Mouse (Mus musculus) MEL (cell line): ENCODE measurements around the gene Fanci.

ENCODE experiments used
- CTCF ChIP-seq, 3 experiments: IDR thresholded peaks in 2 of 3; conservative IDR thresholded peaks in 1 of 3; 2 replicates each; pipeline ENCODE4 v1.5.1; 2011 to 2012; ENCODE audit warnings: low read length in 3 of 3, low read depth in 2 of 3, mild to moderate bottlenecking in 2 of 3, improper control_type of control experiment in 1 of 3, inconsistent platforms in 1 of 3, mixed read lengths in 1 of 3, moderate library complexity in 1 of 3; ENCODE audit not compliant: control insufficient read depth in 1 of 3, insufficient read depth in 1 of 3, poor library complexity in 1 of 3, severe bottlenecking in 1 of 3
- GATA1 ChIP-seq: IDR thresholded peaks from 2 replicates; pipeline ENCODE4 v1.6.1; 2011; ENCODE audit warnings: low read depth, low read length, improper control_type of control experiment
- HCFC1 ChIP-seq: IDR thresholded peaks from 2 replicates; pipeline ENCODE4 v1.6.1; 2012; ENCODE audit warnings: low read depth, mild to moderate bottlenecking, inconsistent platforms, low read length, improper control_type of control experiment, moderate library complexity
- POLR2A ChIP-seq, 2 experiments: IDR thresholded peaks; 2 replicates each; pipeline ENCODE4 v1.6.1; 2011 to 2012; ENCODE audit warnings: low read length in 2 of 2, mild to moderate bottlenecking in 2 of 2, control low read depth in 1 of 2, improper control_type of control experiment in 1 of 2, low read depth in 1 of 2, moderate library complexity in 1 of 2; ENCODE audit not compliant: control insufficient read depth in 1 of 2, insufficient read depth in 1 of 2, poor library complexity in 1 of 2
- RAD21 ChIP-seq: IDR thresholded peaks from 2 replicates; pipeline ENCODE4 v1.6.1; 2011; ENCODE audit warnings: mild to moderate bottlenecking, low read depth, low read length, improper control_type of control experiment
- RCOR1 ChIP-seq: IDR thresholded peaks from 2 replicates; pipeline ENCODE4 v1.6.1; 2012; ENCODE audit warnings: low read depth, mild to moderate bottlenecking, inconsistent platforms, low read length, improper control_type of control experiment
- USF2 ChIP-seq, 2 experiments: IDR thresholded peaks; 2 replicates each; pipeline ENCODE4 v1.6.1; 2011 to 2012; ENCODE audit warnings: improper control_type of control experiment in 2 of 2, low read length in 2 of 2, borderline replicate concordance in 1 of 2, inconsistent platforms in 1 of 2, low read depth in 1 of 2, mild to moderate bottlenecking in 1 of 2; ENCODE audit not compliant: insufficient read depth in 1 of 2
- ZKSCAN1 ChIP-seq: IDR thresholded peaks from 2 replicates; pipeline ENCODE4 v1.6.1; 2012; ENCODE audit warnings: low read depth, mild to moderate bottlenecking, inconsistent platforms, low read length, improper control_type of control experiment, moderate library complexity
- ZNF384 ChIP-seq: IDR thresholded peaks from 2 replicates; pipeline ENCODE4 v1.6.1; 2012; ENCODE audit warnings: low read depth, mild to moderate bottlenecking, inconsistent platforms, low read length, improper control_type of control experiment

- TF ChIP-seq POLR2A (IDR thresholded peaks at IDR 0.05; ENCODE audit: control insufficient read depth in 1 of 2, insufficient read depth in 1 of 2, low read depth in 1 of 2, low read length in 2 of 2, poor library complexity in 1 of 2) (no peak), CTCF (IDR thresholded peaks at IDR 0.05 in 2 of 3, conservative IDR thresholded peaks at IDR 0.05 in 1 of 3; ENCODE audit: control insufficient read depth in 1 of 3, insufficient read depth in 1 of 3, low read depth in 2 of 3, low read length in 3 of 3, poor library complexity in 1 of 3, severe bottlenecking in 1 of 3) (no peak), ZKSCAN1 (no peak), USF2 (IDR thresholded peaks at IDR 0.05; ENCODE audit: borderline replicate concordance in 1 of 2, insufficient read depth in 1 of 2, low read depth in 1 of 2, low read length in 2 of 2) (no peak), RCOR1 (no peak), GATA1 (no peak), RAD21 (no peak), ZNF384 (no peak), HCFC1 (no peak)
Observed at GRCm38 (mm10) chr7:79375594-79375993, 16.1 kb upstream of the Fanci start.
